Mouse (Mus musculus) bone marrow macrophage, adult 2 months (primary cell): ENCODE results near the gene Btbd10. TPM values are rescaled to one million over a fixed set of nuclear protein-coding genes. Genes with fewer than 3 reads are reported as not detected.

Source experiments
- H3K27ac ChIP-seq: 2 replicates; pipeline ENCODE4 v1.5.1; 2012; ENCODE audit warnings: low read depth, low read length; ENCODE audit not compliant: insufficient read depth
- H3K4me1 ChIP-seq: 2 replicates; pipeline ENCODE4 v1.6.1; 2012; ENCODE audit warnings: low read length; ENCODE audit not compliant: control insufficient read depth, insufficient read depth
- H3K4me3 ChIP-seq: 2 replicates; pipeline ENCODE4 v1.5.1; 2012; ENCODE audit warnings: mild to moderate bottlenecking, low read length, moderate library complexity; ENCODE audit not compliant: insufficient read depth
- CTCF ChIP-seq: IDR thresholded peaks from 2 replicates; pipeline ENCODE4 v1.5.1; 2012; ENCODE audit warnings: low read depth, mild to moderate bottlenecking, low read length, moderate library complexity
- POLR2A ChIP-seq: IDR thresholded peaks from 2 replicates; pipeline ENCODE4 v1.6.1; 2012; ENCODE audit warnings: mild to moderate bottlenecking, low read depth, low read length, borderline replicate concordance
- polyA plus RNA-seq: library from polyadenylated mRNA; stranded (reverse); fragments of >200 nt; gene quantifications from 2 replicates; pipeline ENCODE4 v1.2.4, GENCODE M21; 2012; ENCODE audit not compliant: missing spikeins, insufficient read depth, insufficient read length

Gene Btbd10
- polyA plus RNA-seq, 1 experiment: 12.3 TPM

DNA sequence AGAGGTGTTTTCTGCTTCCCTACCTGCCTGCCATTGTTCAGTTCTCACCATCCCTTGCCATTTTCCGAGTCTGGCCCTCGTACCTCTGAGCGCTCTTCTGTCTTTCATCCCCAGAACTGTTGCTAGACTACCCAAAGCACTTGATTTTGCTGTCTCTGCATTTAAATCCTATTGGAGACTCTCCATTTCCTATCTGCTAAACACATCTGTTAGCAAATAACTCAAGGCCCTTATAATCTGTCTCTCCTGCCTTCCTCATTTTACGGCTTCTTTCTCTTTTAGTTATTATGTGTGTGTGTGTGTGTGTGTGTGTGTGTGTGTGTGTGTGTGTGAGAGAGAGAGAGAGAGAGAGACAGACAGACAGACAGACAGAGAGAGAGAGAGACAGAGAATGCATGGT, 71.4 kb downstream of the Btbd10 start:
- Histone ChIP-seq H3K4me1 (no peaks in the 10 kb centered on the region), H3K27ac (no peak overlapping the region), H3K4me3 (no peak overlapping the region)
- no peak for TF ChIP-seq POLR2A
- TF ChIP-seq CTCF: no peak

- Histone ChIP-seq H3K4me1 (no peaks in the 10 kb centered on the region), H3K27ac (no peak overlapping the region), H3K4me3 (no peak overlapping the region)
- TF ChIP-seq CTCF (no peak), POLR2A (no peak)
Observed at GRCm38 (mm10) chr7:113295077-113295890, 73.9 kb downstream of the Btbd10 start.

DNA sequence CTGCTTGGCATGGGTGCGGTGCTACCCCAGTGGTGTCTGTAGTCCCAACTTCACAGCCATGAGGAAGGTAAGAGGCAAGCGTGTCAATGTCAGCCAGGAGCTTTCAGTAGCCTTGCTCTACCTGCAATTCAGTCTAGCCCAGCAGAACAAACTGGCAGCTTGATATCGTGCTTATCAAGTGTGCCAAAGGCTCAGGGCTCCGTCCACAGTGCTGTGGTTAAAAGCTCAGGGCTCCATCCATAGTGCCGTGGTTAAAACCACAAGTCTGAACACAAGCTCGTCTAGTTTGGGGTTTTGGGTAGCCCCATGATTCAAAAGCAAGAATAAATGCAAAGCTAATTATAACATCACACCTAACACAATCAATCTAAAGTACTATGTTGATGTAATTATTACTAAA, 74.6 kb downstream of the Btbd10 start:
- Histone ChIP-seq H3K4me3 (no peak overlapping the region), H3K27ac (no peak overlapping the region), H3K4me1 (peaks cover 4% of the 10 kb centered on the region)
- no peak for TF ChIP-seq POLR2A
- no peak for TF ChIP-seq CTCF

DNA sequence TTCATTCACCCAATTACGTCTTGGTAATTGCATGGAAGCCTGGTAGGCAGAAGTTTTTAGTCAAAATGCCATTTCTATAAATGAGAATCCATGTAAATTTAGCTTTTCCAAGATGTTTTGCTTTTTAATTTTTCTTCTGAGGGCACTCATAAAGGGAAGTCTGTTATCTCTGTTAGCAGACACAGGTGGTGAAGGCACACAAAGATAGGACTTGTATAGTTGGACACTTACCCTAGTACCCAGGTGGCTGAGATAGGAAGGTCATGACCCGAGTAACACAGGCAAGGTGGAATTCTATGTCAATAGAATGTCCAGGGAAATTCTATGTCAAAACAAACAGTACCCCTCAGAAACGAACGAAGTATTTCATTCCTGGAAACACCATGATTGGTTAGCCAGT, 77.0 kb downstream of the Btbd10 start:
- H3K27ac ChIP-seq: no peak overlapping the region
- no peak overlapping the region for H3K4me3 ChIP-seq
- TF ChIP-seq POLR2A (no peak), CTCF (no peak)
- peaks cover 19% of the 10 kb centered on the region for H3K4me1 ChIP-seq

- TF ChIP-seq POLR2A (no peak), CTCF (no peak)
- no peak overlapping the region for H3K4me3 ChIP-seq
- peaks cover 23% of the 10 kb centered on the region for H3K4me1 ChIP-seq
- no peak overlapping the region for H3K27ac ChIP-seq
Observed at GRCm38 (mm10) chr7:113291741-113292140, 77.5 kb downstream of the Btbd10 start.

- Histone ChIP-seq H3K27ac (no peak overlapping the region), H3K4me1 (peaks cover 28% of the 10 kb centered on the region), H3K4me3 (no peak overlapping the region)
- TF ChIP-seq POLR2A (no peak), CTCF (no peak)
Observed at GRCm38 (mm10) chr7:113289211-113289610, 80.0 kb downstream of the Btbd10 start.

DNA sequence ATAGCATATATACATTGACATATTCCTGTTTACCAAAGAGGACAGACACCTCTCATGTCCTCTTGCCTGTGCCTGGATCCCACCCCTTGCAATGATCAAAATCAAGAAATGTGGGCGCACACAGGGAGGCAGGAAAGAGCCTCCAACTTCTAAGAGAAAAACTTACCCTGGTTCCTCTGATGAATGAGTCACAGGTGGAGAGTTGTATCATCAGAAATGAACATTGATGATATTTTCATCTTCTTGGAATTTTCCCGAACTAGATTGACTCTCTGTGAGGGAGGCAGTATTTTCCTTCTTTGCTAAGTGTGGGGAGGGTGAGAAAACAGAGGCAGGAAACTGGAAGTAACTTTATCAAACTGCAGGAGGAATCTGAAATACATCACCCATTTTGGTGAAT, 83.8 kb downstream of the Btbd10 start:
- TF ChIP-seq CTCF (no peak), POLR2A (no peak)
- Histone ChIP-seq H3K27ac (no peak overlapping the region), H3K4me1 (peaks cover 28% of the 10 kb centered on the region), H3K4me3 (no peak overlapping the region)

DNA sequence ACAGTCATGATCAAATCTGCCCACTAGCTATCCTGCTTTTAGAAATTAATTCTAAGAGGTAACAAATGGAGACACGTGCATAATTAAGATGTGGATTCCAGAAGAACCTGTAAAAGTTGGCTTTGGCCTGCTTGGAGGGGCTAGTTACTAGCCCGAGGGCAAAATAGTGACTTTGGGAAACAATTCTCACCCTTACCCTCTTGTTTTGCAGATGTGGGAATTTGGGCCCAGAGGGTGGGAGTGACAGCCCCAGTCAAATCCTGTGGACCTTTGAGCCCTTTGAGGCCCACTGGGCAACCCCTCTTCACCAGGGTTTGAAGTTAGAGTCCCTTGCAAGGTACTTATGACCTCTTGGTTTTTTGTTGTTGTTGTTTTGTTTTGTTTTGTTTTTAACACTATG, 89.9 kb downstream of the Btbd10 start:
- Histone ChIP-seq H3K4me3 (no peak overlapping the region), H3K4me1 (no peaks in the 10 kb centered on the region), H3K27ac (no peak overlapping the region)
- TF ChIP-seq CTCF (no peak), POLR2A (no peak)

GRCm38 (mm10) chr7:113278493-113278892, 90.7 kb downstream of the Btbd10 start:
- H3K27ac ChIP-seq: no peak overlapping the region
- H3K4me3 ChIP-seq: no peak overlapping the region
- TF ChIP-seq CTCF: no peak
- TF ChIP-seq POLR2A: no peak
- H3K4me1 ChIP-seq: no peaks in the 10 kb centered on the region

DNA sequence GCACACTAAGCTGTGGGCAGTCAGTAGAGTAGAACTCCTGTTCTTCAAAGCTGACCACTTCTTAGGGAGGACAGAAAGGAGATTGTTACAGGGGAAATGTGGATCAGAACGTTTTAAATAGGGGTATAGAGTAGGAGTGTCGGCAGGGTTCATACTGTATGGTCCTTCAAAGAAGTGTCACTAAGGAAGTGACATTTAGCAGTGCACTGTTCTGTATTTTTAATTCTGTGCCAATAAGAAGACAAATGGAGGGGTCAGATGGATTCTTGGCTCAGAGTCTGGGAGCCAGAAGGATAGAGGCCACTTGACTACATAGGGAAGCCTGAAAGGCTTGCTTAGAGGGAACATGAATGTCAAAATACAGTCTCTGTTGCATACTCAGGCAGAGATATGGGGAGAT, 91.9 kb downstream of the Btbd10 start:
- TF ChIP-seq CTCF (no peak), POLR2A (no peak)
- Histone ChIP-seq H3K4me3 (no peak overlapping the region), H3K27ac (no peak overlapping the region), H3K4me1 (no peaks in the 10 kb centered on the region)
